Mouse (Mus musculus): ENCODE measurements at regions not wholly inside any gene's neighbourhood (a gene's known extent, or its start where the extent isn't known, plus 50 kb on each side); places are given as distances from the start of the nearest gene placed in this dataset.
A peak's percentile ranks its signal among the peaks of the same experiment; 100 is the strongest.

- H3K27ac ChIP-seq, result no peak overlapping the region
- TF ChIP-seq CTCF (conservative IDR thresholded peaks at IDR 0.05), result no peak
Observed at GRCm38 (mm10) chr12:58360258-58360657, 91.2 kb upstream of the Clec14a start.

GRCm38 (mm10) chr12:58334163-58334562, 65.1 kb upstream of the Clec14a start:
- no peak for DNase-seq (ENCODE audit: low spot score in 2 of 2)
- TF ChIP-seq CTCF (conservative IDR thresholded peaks at IDR 0.05), result peak; percentile 37
- Histone ChIP-seq H3K4me3 (no peak overlapping the region), H3K27ac (no peak overlapping the region)

More at GRCm38 (mm10) chr12:58360258-58360657, 91.2 kb upstream of the Clec14a start:
- H3K4me3 ChIP-seq, result no peak overlapping the region
- no peak for DNase-seq (ENCODE audit: low spot score in 2 of 2)

- H3K27ac ChIP-seq, result no peak overlapping the region
- DNase-seq (ENCODE audit: low spot score in 2 of 2), result no peak
- no peak for TF ChIP-seq CTCF (conservative IDR thresholded peaks at IDR 0.05)
- H3K4me3 ChIP-seq, result no peak overlapping the region
Observed at GRCm38 (mm10) chr12:58329913-58330312, 60.8 kb upstream of the Clec14a start.

GRCm38 (mm10) chr12:58323953-58324352, 54.9 kb upstream of the Clec14a start:
- H3K4me3 ChIP-seq, result no peak overlapping the region
- no peak overlapping the region for H3K27ac ChIP-seq
- DNase-seq (ENCODE audit: low spot score in 2 of 2), result no peak
- no peak for TF ChIP-seq CTCF (conservative IDR thresholded peaks at IDR 0.05)

Measured in layer of hippocampus, adult 2 months (tissue).